Mouse (Mus musculus): ENCODE data around the gene Arfgap1.

DNA sequence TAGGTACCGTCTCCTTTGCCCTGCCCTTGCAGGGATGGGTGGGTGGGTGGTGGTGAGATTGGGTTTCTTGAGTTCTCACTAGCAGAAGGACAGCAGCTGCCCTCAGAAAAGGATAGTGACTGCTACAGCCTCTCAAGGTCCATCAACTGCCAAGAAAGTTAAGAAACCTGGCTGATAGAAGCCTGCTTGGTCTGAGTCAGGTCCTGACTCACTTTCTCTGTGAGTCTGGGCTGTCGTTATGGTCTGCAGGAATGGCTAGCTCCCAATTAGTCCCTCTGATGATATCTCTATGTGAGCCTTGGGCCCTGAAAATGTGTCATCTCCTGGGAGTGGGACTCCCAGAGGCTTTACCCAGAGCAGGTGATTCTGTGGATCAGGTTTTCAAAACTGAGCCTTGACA lies 27.3 kb downstream of the Arfgap1 start:
- TF ChIP-seq EP300 (IDR thresholded peaks at IDR 0.05) (no peak), CTCF (IDR thresholded peaks at IDR 0.05) (no peak)
